Mouse (Mus musculus): ENCODE data around the gene Gabbr2.
A peak's percentile ranks its signal among the peaks of the same experiment; 100 is the strongest.

The Gabbr2 gene

DNA sequence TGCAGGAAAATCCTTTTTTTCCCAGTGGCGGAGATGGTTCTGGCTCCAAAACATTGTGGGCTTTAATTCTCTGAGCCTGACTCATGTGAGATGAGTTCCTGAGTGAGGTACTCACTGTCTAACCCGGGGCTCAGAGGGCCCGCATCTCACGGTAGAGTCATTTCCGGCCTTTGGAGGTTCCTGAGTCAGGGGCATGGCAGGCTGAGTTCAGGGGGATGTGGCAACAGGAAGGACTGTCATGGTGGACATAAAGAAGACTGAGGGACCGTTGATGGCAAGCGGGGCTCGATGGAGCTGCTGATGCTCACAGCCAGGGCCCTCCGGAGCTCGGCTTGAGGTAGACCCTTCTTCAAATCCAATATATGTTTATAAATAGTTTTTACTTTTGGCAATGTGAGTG is 288.5 kb downstream of the Gabbr2 start:
- DNase-seq, result no peak

DNA sequence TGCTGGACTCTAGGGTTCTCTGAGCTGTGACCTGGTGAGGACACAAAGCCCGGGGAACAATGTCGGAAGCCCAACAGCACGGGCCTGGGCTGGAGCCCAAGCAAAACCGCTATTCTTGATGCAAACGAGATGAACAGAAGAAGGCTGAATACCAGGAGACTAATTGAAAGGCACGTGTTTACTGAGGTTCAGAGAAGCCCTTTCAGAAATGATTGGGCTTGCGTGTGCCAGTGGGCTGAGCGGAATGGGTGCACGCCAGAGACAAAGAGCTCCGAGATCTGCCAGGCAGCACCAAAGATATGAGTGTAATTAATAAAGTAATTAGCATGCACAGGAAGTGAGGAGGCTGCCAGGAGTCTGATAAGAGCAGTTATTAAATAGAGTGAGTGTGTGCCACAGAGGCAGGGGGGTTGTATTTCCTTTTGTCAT is 291.4 kb downstream of the Gabbr2 start:
- no peak for DNase-seq

GRCm38 (mm10) chr4:46696467-46696866 is 295.2 kb downstream of the Gabbr2 start:
- DNase-seq, result peak; percentile 58 to 67

- DNase-seq, result peak; percentile 89 to 93
Measured at GRCm38 (mm10) chr4:46690565-46690964, 301.1 kb downstream of the Gabbr2 start.

- peak; percentile 48 to 50 for DNase-seq
Measured at GRCm38 (mm10) chr4:46690023-46690420, 301.7 kb downstream of the Gabbr2 start.

DNA sequence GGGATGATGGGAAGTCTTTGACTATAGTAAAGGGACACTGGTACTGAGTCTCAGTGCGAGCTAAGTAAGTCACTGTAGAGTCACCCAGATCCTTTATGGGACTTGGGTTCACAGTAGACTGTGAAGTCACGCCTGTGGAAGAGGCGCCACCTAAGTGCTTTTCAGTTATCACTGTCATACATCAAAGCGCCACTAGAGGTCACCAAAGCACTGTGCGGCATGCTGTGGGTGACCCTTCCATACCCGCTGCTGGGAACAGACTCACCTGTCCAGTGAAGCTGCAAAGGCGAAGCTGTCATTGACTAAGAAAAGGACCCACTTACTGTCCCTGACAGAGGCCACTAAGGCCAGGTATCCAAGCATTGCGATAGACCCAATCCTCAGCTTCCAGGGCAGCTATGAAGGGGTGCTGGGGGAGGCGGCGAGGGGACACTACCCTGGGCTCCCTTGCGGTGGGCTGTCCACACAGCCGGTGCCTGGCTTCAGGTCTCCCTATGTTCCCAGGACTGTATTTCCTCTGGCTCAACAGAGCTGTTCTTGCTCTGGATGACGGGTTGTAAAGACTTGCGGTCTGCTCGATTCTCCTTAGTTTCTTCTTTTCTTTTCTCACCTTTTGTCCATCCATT is 302.2 kb downstream of the Gabbr2 start:
- DNase-seq, result peak; percentile 92 to 93

- DNase-seq, result no peak
Measured at GRCm38 (mm10) chr4:46688213-46688832, 303.4 kb downstream of the Gabbr2 start.

DNA sequence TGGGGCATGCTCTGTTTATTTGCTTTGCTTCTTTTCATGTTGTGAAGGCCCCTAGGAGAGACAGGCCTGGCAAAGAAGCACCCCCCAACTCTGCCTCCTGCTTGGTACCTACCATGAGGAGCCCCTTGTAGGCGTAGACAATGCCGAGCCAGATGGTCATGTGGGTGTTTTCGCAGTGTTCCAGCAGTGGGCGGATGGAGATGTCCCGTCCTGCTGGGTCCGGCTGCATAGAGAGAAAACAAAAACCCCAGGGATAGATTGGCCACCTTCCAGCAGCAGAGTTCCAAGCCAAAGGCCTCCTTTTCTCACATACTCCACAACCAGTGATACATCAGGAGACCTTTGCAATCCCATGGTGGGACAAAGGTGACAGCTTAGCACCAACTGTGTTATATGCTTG is 307.5 kb downstream of the Gabbr2 start:
- DNase-seq, result peak; percentile 66 to 69

- no peak for DNase-seq
Measured at GRCm38 (mm10) chr4:46676646-46677045, 315.0 kb downstream of the Gabbr2 start.

- no peak for DNase-seq
Measured at GRCm38 (mm10) chr4:46675992-46676391, 315.7 kb downstream of the Gabbr2 start.

GRCm38 (mm10) chr4:46675272-46675785 is 316.3 kb downstream of the Gabbr2 start:
- no peak for DNase-seq

DNA sequence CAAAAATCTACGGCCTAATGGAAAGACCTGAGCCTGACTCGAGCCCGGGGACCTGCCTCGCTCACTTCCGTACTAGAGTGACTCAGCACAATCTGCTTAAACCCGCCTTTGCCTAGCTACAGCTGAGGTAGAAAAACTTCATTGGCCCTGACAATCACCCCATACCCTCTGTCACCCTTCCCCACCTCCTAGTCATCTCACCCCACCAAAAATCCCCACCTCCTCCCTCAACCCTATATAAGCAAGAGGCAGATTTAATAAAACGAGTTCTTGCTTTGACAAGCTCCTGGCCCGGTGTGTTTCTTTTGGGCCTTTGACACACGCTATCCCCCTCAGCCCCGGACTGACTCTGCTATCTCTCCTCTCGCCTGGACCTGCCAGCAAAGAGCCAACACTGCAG is 323.1 kb downstream of the Gabbr2 start:
- no peak for DNase-seq

- DNase-seq, result no peak
Measured at GRCm38 (mm10) chr4:46666420-46666819, 325.3 kb downstream of the Gabbr2 start.

- DNase-seq, result peak; percentile 51 to 68
Measured at GRCm38 (mm10) chr4:46665371-46665774, 326.3 kb downstream of the Gabbr2 start.

DNA sequence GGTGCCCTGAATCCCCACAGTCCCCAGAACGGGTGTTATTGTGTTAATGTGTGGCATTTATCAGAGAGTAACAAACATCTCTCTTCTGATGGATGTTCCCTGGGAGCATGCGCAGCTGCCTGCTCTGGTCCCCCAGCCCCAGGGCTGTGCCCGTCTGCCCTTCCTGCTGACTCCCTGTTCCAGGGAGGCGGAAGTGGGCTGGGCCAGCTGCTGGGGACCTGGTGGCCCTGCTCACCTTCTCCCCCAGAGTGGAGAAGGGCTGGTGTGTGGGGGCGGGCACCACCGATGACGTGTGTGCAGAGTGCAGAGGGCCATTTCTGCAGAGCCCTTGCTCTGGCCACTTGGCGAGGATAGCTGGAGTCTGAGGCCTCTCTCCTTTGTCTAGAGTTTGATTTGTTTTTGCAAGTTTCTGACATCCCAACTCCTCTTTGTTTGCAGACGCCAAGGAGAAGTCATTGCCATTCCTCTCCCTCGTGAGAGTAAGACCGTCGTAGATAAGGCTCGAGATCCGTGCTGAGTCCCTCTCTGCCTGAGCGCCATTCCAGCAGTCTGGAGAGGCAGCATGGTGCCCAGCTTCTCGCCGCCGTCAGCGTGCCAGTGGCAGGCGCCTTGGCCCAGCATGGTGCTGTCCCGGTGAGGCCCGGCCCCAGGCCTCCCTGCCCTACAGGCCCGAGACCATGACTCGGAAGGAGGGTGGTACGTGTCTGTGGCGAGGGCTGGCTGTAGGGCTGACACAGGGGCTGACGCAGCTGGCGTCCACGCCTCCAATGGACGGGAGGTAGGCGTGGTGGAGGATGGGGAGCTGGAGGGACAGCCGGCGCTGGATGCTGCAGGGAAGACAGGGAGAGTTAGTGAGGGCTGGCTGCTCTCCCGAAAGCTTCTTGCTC is 327.3 kb downstream of the Gabbr2 start:
- DNase-seq, result peak; percentile 48 to 68

- no peak for DNase-seq
Measured at GRCm38 (mm10) chr4:46661433-46661832, 330.2 kb downstream of the Gabbr2 start.

GRCm38 (mm10) chr4:46658946-46659345 is 332.7 kb downstream of the Gabbr2 start:
- DNase-seq, result peak; percentile 53 to 55

DNA sequence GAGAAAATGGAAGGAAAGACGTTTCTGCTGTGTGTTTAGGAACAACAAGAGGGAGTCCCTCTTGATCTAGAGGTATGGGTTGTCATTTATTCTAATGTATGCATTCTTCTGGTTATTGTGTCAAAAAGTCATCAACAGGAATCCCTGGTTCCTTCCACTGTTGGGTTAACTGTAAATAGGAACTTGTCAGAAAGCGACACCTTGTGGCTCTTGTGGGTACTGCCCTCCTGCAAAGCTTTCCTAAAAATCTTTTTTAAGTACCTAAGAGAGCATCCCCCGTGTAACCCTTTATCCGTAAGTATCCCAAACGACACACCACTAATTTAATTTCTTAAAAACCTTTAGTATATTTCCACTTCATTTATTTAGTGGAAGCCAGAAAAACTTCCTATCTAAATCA is 334.6 kb downstream of the Gabbr2 start:
- peak; percentile 89 to 94 for DNase-seq

GRCm38 (mm10) chr4:46655956-46656355 is 335.7 kb downstream of the Gabbr2 start:
- no peak for DNase-seq

DNA sequence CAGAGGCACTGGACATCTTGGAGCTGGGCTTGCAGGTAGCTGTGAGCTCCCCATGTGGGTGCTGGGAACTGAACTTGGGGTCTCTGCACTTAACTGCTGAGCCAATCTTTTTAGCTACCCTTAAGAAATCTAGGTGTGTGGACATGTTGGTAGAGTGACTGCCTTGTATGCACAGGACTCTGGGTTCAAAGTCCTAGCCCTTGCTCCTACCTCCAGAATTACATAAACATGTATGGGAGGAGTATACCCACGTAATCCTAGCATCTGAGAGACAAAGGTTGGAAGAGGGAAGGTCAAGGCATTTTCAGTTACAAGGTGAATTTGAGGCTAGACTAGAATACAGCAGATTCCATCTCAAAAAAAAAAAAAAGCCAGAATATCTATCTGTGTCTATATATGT is 336.4 kb downstream of the Gabbr2 start:
- DNase-seq, result no peak

- peak; percentile 97 for DNase-seq
Measured at GRCm38 (mm10) chr4:46650086-46650753, 341.5 kb downstream of the Gabbr2 start, which contains the start of gene Tbc1d2. Gene Tbc1d2 (minus strand): TSS chr4:46650209.

DNA sequence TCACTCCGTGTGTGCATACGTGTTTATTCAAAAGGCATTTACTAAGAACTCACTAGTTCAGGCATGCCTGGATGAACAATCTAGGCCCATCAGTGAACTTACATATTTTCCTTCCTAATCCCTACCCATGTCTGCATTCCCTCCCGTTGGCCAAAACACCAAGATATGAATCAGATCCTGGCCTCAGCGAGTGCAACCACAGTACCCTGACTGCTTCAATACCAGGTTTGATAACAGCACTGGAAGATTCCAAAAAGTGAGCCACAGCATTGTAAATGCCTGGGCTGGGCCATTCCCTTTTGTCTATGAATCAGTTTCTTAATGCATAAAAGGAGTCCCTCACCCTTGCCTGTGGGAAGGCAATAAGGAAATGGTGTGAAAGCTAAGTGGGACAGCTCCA is 342.5 kb downstream of the Gabbr2 start:
- DNase-seq, result no peak

DNA sequence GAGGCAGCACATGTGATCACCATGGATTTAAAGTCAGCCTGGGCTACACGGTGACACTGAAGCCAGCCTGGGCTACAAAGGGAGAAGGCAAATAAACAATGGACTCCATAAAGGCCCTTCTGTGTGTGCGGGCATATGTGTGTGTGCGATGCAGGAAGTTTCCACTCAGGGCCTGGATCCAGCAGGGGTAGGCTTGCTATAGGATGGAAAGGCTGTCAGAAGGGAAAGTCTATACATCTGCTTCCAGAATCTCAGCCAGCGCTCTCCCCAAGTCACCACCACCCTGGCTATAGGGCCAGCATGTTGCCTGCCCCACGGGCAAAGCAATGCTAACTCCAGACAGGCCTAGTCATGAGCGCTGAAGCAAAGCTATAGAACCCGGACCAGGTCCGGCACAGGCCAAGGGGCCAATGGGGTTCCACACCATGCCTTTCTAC is 348.0 kb downstream of the Gabbr2 start:
- no peak for DNase-seq

Measured in cerebellum, postnatal 10 days (tissue).